Mouse (Mus musculus) testis, adult 2 months (tissue): ENCODE results near the gene Atg4a-ps.

Source experiments
- CTCF ChIP-seq: fragments of 200-500 bp; IDR thresholded peaks from 2 replicates; pipeline ENCODE4 v1.5.1; 2012; ENCODE audit warnings: low read depth, mild to moderate bottlenecking, inconsistent platforms, low read length, moderate library complexity; ENCODE audit not compliant: control insufficient read depth, insufficient read depth, insufficient replicate concordance
- POLR2A ChIP-seq: fragments of 200-500 bp; IDR thresholded peaks from 2 replicates; pipeline ENCODE4 v1.6.1; 2012; ENCODE audit warnings: low read depth, mild to moderate bottlenecking, inconsistent platforms, low read length, moderate library complexity; ENCODE audit not compliant: control insufficient read depth

- TF ChIP-seq POLR2A (no peak), CTCF (no peak)
Observed at GRCm38 (mm10) chr3:103672113-103672512, 26.2 kb upstream of the Atg4a-ps start.
